Mouse (Mus musculus): ENCODE measurements around the gene Sap30bp.

Sap30bp gene

DNA sequence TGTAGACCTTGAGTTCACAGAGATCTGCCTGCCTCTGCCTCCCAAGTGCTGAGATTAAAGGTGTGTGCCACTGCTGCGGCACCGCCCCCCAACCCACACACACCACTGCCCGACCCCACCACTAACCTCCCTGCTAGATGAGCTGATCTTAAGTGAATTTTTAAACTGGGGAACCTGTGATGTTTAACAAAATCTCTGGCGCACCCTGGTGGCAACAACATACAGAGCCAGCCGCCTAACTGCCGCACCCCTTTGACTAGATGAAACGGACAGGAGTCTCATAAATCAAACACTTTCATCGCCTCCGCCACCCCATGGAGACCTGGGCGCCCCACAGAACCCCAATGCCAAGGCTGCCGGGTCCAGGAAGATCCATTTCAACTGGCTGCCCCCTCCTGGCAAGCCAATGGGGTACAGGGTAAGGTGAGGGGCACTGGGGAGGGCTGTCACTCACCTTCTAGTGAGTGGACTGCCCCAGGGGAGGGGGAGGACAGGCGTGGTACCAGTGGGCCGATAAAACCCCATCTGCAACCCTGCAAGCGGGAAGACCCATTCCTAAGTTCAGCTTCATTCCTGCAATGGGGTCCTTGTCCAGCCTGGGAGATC is 66.6 kb downstream of the Sap30bp start:
- CTCF ChIA-PET, result interaction anchor here (0.6 to 1.1 kb wide), 2 partner anchors 59 to 60 kb away, joined by 3 to 8 read pairs; no protein-coding TSS in a partner anchor

DNA sequence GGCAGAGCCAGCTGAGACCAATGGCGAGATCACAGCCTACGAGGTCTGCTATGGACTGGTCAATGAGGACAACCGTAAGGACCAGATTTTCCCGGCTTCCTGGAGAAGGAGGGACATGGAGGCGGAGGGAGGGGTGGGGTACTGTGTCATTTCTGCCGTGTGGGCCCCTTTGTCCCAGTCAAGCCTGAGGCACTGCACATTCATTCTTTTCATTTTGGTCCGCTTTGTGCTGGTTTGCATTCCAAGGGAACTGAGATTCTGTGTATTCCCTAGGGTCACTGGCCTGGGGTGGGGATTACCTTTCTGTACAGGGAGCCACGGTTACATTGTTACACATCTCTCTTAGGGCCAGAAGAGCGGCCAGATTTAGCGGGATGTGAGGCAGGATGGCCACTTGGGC is 67.5 kb downstream of the Sap30bp start:
- CTCF ChIA-PET, result interaction anchor here (0.7 kb wide), 1 partner anchor 8 kb away, joined by 3 read pairs; no protein-coding TSS in a partner anchor

DNA sequence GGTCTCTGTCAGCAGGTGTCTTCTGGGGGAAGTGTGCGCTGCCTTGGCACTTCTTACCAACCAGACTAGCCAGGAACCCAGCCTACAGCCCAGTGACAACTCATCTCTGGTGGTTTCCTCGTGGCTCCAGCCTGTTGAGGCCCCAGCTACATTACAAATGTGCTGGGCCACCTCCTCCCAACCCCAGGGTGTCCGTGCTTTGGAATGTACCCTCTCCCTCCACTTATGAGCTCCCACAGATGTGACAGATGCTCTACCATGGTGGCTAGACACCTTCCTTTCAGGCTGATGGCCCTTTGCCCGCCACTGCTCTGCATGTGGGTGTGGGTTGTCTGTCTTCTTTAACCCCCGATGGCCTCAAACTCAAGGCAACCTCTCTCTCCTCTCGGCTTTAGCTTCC is 68.6 kb downstream of the Sap30bp start:
- CTCF ChIA-PET, result interaction anchor here (0.7 kb wide), 1 partner anchor 73 kb away, joined by 4 read pairs; no protein-coding TSS in a partner anchor

DNA sequence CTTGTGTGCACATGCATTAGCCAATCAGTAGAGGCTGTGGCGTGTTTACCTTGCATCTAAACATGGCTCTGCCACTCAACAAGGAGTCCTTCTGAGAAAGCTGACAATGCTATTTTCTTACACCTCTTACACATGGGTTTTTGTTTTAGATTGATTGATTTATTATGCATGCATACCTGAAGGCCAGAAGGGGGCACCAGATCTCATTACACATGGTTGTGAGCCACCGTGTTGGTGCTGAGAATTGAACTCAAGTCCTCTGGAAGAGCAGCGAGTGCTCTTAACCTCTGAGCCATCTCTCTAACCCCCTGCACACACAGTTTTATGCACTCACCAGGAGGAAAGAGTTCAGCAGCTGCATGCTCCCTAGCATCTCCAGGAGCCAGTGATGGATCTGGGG is 69.8 kb downstream of the Sap30bp start:
- CTCF ChIA-PET, result interaction anchor here (0.8 kb wide), 1 partner anchor 396 kb away, joined by 4 read pairs; no protein-coding TSS in a partner anchor

DNA sequence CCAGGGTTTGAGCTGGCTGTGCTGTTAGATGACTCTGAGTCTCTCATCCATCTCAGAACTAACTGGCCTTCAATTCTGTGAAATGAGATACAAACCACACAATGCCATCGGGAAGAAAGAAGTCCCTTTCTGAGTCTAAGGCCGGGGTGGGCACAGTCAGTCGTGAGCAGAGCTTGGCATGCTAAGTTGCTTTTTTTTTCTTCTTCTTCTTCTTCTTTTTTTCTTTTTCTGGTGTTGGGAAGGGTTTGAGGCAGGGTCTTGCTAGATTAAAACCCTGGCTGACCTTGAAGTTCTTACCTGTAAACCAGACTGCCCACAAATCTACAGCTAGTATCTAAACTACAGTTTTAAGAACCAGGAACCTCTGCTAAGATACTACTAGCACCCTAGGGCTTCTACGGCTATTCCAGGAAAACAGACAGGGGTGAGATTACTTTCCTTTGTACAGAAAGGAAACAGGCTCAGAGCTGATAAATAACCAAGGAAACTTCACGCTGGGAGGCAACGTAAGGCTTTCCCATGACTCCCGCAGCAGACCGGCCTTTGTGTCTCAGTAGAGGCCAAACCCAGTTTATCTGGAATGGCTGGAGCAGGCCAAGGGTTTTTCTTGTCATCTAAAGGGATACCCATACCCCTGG is 71.2 kb downstream of the Sap30bp start:
- CTCF ChIA-PET, result interaction anchor here (0.7 kb wide), 2 partner anchors 64 to 513 kb away, joined by 3 to 7 read pairs; no protein-coding TSS in a partner anchor

DNA sequence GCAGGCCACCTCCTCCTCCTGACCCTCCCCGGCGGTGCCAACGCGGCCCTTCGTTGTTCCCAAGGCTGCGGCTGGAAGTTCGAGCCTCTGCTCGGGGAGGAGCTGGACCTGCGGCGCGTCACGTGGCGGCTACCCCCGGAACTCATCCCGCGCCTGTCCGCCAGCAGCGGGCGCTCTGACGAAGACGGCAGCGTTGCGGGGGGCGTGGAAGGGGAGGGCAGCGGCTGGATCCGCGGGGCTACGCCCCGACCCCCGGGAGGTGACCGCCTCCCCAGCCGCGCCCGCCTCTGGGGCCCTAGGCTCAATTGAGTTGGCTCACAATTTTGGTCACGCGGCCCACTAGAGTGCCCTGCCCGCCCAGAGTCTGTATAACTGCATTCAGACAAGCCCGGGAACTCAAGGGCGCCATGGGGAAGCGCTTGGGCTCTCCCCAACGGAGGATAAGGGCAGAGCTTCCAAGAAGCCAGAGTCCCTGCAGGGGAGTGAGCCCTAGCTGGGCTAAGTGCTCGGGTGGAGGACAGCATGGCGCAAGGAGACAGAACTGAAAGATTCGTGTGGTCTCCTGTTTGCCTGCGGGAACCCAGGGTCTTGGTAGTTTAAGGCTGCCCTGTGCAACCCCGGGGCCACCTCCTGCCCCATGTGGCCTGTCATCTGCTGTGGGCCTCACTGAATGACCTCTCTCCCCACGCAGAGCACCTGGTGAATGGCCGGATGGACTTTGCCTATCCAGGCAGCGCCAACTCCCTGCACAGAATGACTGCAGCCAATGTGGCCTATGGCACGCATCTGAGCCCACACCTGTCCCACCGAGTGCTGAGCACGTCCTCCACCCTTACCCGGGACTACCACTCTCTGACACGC is 72.0 kb downstream of the Sap30bp start:
- CTCF ChIA-PET, result interaction anchor here (0.7 kb wide), 1 partner anchor 65 kb away, joined by 3 read pairs; no protein-coding TSS in a partner anchor

DNA sequence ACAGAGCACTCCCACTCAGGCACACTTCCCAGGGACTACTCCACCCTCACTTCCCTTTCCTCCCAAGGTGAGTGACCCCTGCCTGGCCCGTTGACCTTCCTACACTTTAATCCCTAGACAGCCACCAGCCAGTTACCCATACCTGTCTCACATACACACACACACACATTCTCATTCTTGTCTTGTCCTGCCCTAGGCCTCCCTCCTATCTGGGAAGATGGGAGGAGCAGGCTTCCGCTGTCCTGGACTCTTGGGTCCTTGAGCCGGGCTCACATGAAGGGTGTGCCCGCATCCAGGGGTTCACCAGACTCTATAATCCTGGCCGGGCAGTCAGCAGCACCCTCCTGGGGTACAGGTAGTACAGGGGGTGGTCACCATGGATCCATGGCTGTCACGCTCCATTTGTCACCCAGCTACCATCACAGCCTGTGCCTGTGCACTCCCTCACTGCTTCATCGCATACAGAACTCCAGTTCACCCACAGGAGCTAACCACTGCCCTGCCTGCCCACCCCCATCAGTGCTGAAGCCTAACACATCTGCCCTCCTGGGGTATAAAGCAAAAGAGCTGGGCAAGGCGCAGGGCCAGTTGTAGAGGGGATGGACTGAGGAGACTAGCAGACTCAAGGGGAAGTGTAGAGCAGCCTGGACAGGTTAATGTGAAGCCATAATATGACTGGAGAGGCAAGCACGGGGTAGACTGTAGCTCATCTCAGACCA is 72.8 kb downstream of the Sap30bp start:
- CTCF ChIA-PET, result no interaction called here

DNA sequence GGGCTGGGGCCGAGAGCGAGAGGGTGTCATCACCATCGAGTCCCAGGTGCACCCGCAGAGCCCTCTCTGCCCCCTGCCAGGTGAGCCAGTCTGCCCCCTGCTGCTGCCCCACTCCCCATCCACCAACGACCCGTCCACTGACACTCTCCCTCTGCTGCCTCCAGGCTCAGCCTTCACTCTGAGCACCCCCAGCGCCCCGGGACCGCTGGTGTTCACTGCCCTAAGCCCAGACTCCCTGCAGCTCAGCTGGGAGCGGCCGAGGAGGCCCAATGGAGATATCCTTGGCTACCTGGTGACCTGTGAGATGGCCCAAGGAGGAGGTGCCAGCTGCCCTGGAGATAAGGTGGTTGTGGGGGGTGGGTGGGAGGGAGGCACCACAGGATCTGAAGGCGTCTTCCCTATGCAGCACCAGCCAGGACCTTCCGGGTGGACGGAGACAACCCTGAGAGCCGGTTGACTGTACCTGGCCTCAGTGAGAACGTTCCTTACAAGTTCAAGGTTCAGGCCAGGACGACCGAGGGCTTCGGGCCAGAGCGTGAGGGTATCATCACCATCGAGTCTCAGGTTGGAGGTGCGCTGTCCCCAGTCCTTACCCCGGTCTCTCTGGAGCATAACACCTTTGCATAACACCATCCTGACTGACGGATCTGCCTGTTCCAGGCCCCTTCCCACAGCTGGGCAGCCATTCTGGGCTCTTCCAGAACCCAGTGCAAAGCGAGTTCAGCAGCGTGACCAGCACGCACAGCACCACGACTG is 74.2 kb downstream of the Sap30bp start:
- CTCF ChIA-PET, result no interaction called here

DNA sequence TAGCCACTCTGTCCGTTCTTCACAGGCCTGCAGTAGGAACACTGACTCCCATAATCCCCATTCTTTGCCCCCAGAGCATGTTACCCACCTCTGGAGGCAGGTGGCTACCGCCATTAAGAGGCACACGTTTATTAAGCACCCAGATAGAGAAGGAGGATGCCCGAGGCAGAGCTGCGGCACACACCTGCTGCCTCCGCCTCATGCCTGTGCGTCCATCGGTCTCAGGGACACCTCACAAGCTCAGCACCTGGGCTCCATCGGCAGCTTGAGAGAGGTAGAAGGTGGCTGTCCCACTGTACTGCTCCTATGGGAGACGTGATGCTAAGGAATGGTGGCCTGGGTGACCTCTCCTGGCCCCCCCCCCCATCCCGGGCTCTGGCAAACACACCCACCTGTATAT is 75.3 kb downstream of the Sap30bp start:
- CTCF ChIA-PET, result no interaction called here

DNA sequence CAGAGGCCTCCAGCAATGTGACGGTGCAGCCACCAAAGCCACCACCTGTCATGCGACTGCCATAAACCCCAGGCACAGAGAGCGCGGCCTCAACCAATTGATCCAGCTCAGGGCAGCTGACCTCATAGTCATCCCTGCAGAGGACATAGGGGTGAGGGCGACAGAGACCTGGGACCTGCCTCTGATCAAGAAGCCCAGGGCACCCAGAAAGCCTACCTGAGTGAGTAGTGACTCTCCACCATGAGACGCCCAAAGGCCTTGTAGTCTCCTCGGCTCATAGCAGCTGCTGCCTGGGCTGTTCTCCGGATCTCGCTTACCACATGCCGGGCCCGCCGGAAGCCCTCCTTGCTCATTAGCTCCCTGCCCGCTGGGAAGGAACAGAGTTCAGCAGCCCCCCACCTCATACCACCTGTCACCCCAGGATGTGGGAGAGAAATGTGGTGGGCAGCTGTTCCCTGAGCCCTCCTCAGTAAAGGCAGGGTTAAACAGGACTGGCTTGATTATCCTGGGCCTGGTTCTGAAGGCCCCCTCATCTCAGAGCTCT is 75.8 kb downstream of the Sap30bp start:
- CTCF ChIA-PET, result interaction anchor here (0.5 to 0.8 kb wide), 2 partner anchors 8 to 70 kb away, joined by 3 read pairs; no protein-coding TSS in a partner anchor

DNA sequence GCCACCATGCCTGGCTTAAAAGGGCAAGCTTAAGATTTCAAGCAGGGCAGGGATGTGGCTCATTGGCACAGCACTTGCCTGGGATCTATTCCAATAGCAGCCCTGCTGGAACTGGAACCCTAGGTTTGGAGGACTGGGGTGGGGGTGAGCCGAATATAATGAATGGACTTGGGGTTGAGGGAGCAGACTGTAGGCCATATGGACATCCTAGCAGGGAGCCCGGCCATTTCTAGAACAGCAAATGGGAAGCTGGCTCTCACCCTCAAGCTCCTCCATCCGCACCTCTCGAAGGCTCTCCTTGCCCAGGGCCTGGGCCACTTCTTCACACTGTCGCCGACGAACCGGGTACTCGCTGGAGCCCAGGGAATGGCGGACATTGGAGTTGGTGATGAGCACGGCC is 76.6 kb downstream of the Sap30bp start:
- CTCF ChIA-PET, result interaction anchor here (0.6 to 0.8 kb wide), 3 partner anchors 70 to 193 kb away, joined by 3 to 4 read pairs (median 3); no protein-coding TSS in a partner anchor

DNA sequence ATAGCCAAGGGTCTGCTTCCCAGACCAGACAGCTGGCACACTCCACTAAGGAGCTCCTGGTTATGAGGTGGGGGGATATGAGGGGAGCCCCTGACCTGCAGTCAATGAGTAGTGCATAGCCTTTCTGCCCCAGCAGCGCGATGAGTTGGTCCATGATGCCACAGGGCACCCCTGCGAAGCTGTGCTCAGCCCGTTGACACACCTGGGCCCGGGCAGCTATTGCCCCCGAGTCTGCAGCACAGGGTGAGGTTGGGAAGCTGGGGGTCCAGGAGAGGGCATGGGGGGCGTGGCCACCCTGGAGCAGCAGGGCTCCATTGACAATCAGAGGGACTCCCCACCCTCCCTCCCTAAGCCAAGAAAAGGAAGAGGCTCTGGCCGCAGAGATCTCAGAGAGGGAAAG is 77.1 kb downstream of the Sap30bp start:
- CTCF ChIA-PET, result no interaction called here

DNA sequence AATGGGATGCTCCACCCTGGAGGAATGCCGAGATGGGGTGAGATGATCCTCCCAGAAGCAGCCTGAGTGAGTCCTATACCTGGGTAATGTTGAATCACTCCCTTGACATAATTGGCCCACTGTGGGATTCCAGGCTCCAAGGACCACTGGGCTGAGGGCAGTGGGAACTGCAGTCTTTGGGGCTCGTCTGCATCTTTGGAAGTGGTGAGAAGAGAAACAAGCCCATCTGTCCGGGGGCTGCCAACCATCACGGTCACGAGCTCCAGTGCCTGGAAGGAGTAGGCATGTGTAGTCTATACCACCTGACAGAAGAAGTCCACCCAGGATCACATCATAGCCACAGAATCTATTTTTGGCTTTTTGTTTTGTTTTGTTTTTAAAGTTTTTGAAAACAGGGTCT is 77.9 kb downstream of the Sap30bp start:
- CTCF ChIA-PET, result interaction anchor here (0.6 kb wide), 1 partner anchor 90 kb away, joined by 7 read pairs; no protein-coding TSS in a partner anchor

DNA sequence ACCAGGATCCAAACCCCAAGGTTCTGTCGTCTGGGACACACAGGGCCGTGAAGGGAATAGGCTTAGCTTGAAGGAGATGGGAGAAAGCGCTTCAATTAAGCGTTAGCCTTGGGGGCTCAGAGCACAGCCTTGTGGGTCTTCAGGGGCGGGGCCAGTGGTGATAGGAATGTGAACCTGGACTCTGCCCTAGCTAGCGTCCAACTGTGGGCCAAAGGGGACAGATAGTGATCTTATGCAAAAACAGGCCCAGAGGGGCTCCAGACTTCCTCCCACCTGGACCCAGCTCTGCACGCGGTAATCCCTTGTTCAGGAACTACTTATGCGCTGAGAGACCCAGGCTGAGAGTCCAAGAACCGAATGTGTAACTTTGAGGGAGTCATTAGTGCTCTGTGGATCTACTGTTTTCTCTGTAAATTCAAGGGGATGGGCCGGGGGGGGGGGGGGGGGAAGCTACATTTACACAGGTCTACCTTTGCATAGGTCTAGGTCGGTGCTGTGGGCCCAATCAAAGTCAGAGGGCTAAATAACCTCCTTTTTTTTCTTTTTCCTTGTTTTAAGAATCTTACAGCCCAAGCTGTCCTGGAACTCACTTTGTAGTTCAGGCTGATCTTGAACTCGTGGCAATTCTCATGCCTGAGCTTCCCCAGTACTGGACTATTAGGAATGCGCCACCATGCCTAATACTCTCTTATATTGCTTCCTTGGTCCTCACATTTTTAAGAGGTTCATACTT is 78.6 kb downstream of the Sap30bp start:
- CTCF ChIA-PET, result interaction anchor here (0.5 to 0.6 kb wide), 5 partner anchors 20 to 423 kb away, joined by 3 to 7 read pairs (median 4); no protein-coding TSS in a partner anchor

DNA sequence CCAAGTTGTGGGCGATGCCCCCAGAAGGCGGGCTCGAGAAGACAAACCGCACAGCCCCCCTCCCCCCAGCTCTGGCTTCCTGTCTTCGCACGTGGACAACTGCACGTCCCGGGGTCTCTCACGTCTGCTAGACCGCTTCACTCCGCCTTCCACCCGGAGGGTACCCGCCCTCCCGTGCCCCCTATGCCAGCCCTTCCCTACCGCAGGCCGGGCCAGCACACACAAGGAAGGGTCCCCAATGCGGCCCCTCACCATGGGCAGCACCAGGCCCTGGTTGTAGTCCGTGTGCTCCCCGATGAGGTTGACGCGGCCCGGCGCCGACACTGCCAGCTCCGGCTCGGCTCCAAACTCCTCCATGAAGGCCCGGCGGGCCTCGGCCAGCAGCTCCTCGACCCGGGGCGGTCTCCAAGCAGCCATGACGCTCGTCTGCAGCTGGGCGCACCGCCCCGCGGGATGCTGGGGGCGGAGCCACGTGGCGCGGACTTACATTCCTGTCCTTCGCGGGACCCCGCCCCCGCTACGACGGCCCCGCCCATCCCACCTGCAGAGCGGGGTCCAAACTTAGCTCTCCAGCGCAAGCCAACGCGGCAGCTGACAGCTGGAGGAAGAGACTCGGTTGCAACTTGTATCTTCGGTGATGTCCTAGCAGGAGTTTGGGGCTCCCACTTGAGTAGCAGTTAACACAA is 79.3 kb downstream of the Sap30bp start, which contains the start of gene Galk1:
Gene Galk1 (minus strand): TSS at position 458 of the 686 bp plus-strand sequence.
- CTCF ChIA-PET, result interaction anchor here (0.6 kb wide), 3 partner anchors 93 to 422 kb away, joined by 3 to 5 read pairs (median 4); no protein-coding TSS in a partner anchor

DNA sequence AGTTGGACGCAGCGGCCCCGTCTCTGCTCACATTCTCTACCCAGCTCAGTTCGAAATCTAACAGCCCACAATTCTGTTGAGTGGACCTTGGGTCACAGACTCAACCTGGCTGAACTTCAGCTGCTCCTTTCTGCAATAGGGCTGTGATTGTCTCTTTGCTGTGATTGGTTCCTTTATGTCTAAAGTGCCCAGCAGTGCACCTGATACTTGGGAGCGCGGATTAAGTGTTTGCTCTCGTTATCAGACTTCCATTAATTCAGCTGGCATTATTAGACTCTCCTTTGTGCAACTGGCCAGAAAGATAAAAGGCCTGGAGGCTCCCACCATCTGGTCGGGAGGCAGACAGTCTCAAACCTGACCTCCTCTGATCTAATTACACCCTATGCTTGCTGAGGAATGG is 81.7 kb downstream of the Sap30bp start:
- CTCF ChIA-PET, result interaction anchor here (0.5 kb wide), 1 partner anchor 648 kb away, joined by 3 read pairs; no protein-coding TSS in a partner anchor
